Mouse (Mus musculus): ENCODE measurements around the gene Nav2.

Gene Nav2

GRCm38 (mm10) chr7:49506085-49506820, 597.7 kb downstream of the Nav2 start:
- no peak for DNase-seq (ENCODE audit: low spot score in 2 of 2)

- no peak for DNase-seq (ENCODE audit: low spot score in 2 of 2)
Observed at GRCm38 (mm10) chr7:49507943-49508506, 599.5 kb downstream of the Nav2 start.

DNA sequence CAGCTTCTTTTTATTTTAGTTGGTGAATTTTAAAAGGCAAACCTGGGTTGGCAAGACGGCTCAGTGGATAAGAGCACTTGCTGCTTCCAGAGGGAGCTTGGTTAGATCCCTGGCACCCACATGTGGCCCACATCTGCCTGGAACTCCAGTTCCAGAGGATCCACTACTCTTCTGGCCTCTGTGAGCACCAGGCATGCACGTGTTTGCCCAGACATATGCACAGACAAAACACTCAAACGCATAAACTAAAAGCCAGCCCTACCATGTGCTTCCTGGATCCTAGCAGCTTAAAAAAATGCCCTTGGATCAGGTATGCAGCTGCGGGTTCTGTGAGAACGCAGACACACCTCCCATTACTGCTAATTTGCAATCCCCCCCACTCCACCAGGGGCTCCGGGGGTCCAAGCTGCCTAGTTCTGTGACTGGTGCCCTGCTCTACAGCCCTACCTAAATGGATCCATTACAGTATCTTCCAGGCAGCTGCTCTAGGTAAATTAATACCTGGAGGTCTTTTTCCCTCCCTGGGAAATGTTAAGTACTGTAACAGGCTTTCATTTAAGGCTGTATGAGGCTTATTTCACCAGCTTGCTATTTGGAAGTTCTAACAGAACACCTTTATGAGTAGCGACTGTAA, 603.4 kb downstream of the Nav2 start:
- DNase-seq (ENCODE audit: low spot score in 2 of 2), result no peak

DNA sequence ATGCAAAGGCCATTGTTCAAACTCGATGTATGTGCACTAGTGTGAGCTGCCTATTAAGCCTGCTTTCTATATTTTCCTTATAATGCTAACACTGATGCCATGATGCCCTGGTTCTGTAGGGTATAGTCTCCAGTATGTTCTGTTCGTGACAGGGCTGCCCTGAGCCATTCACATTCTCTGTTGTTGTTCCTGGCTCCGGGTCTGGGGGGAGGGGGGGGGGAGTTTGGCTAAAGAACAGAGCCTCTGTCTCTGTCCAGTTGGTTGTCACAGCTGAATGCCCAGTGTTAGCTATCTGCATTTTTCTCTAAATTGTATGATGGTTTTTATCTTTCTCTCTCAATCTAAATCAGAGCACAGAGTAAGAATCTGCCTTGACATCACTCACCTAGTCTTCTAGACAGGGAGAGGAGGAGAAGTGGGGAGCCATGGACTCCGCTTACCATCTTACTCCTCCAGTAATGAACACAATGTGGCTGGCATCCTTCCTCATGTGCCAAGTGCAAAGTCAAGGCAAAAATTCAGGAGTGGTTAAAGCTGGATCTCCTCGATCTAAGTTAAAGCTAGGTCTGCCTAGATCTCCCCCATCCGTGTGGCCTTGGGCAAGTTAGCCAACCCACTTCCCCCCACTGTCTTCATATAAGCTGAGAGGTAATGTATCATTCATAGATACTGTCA, 605.4 kb downstream of the Nav2 start:
- DNase-seq (ENCODE audit: low spot score in 2 of 2), result no peak

DNA sequence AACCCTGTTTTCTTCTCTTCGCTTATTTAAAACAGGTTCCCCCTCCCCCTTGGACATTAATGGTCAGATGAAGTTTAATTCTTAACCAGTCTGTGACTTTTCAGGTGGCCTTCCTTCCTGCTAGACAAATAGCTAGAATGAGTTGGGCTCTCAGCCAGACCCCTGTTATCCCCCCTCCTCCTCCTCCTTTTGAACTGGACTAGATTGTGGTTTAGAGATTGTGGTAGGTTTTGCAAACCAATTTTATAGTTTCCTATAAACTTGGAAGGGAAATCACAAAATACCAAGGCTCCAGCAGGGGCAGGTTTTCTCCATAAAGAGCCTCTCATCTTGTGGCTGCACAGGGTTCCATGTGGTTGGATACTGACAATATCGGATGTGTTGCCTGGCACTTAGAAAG, 606.5 kb downstream of the Nav2 start:
- no peak for DNase-seq (ENCODE audit: low spot score in 2 of 2)

DNA sequence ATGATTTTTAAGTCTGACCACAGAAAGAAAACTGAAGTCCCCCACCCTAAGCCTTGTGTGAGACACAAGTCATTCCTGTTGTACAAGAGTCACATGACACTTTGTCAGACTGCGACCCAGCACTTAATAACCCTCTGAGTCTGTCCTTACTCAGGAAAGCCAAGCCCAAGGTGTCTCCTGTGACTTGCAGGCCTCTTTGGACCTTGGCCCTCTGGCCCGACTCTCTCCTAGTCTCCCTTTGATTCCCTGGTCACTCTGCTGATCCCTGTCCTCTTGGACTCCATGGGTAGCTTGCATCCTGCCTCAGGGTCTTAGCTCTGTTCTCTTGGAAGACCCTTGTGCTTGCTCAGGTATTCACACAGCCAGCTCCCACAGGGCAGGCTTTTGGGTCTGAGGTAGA, 612.0 kb downstream of the Nav2 start:
- no peak for DNase-seq (ENCODE audit: low spot score in 2 of 2)

GRCm38 (mm10) chr7:49521349-49521748, 612.8 kb downstream of the Nav2 start:
- no peak for DNase-seq (ENCODE audit: low spot score in 2 of 2)

- no peak for DNase-seq (ENCODE audit: low spot score in 2 of 2)
Observed at GRCm38 (mm10) chr7:49521976-49522375, 613.5 kb downstream of the Nav2 start.

DNA sequence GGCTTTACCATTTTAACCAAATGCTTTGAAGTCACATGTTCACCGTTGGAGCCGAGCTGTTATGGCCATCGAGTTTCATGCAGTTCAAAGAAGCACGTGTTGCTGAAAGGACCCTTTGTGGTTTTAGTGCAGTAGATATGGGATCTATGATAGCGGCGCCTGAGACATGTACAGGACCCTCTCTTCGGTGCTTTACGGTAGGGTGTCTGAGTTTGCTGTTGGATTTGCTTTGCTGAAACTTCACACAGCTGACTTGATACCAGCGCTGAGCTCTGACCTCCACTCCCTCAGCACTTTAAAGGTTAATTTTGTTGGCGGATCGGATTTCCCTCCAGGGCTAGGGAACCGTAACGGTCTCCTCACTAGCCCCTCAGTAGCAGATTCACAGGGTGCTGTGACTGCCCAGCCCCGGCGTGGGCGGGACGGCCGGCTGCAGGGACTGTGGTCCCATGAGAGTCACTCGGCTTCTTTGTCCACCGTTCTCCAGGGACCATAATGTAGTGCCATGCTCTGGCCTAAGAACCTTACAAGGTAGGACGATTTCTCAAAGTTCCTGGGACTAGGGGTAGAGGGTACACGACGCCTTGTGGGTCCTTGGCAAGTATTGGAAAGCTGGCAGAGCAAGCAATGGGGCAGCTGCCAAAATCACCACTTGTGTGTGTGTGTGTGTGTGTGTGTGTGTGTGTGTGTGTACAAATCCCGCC, 614.0 kb downstream of the Nav2 start:
- DNase-seq (ENCODE audit: low spot score in 2 of 2), result peak; percentile 13 to 38

DNA sequence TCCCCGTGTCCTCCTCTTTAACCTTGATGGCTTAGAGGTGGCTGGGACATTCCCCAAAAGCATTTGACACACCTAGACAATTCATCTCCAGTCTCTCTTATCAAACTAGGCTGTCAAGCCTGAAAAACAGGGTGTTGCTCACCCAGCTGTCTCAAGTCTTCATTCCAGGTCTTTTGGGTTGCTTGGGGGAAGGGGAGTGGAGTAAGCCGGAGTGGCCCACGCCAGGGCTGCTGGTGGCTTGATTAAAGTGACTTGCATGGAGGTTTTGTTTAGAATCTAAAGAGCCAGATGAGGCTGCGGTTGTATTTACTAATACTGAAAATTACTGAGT, 614.6 kb downstream of the Nav2 start:
- DNase-seq (ENCODE audit: low spot score in 2 of 2), result peak in 1 of 2 experiments; percentile 23

DNA sequence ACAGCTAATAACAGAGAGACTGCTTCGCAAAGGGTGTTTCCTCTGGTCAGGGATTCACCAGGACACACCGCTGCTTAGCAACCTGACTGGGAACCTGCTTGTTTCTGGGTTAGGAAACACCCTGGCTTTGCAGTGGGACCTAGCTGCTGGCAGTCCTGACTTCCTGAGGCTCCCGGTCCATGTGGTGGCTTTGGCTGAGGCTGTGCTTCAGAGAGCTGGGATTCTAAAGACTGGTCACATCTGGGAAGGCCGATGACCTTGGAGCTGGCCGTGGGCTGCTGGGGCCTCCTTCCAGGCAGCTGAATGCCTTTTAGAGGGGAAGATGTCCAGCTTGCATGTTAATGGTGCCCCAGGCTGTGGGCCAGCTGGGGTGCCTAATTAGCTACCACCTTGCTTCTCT, 615.2 kb downstream of the Nav2 start:
- no peak for DNase-seq (ENCODE audit: low spot score in 2 of 2)

DNA sequence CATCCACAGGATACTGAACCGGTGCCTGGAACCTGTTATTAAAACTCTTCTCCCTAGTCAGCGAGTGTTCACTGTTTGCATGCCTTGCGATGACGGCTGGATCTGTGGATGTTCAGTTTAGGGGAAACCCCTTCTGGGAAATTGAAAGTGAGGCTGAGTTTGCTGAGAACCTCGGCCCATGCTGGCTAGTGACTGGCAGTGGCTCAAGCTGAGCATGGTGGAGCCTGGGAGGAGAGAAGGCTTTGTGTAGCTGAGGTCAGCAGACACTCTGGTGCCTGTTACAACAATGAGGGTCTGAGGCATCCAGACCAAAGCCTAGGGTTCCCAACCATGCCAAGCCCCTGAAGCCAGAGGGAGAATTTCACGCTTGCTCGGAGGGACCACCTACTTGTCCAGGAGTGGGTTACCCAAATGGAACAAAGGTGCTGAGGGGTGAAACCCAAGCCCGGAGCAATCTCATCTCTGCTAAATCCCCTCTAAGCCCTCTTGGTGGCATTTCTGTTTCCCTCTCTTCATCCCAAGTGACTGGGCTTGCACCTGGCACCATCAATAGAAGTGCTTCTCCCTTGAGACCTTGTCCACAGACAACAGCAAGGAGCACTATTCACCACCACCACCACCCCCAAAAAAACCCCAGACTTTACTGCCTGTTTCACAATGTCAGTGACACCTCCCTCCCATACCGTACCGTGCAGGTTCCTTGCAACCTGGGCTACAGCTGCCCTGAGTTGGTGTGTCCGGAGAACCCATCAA, 617.0 kb downstream of the Nav2 start:
- DNase-seq (ENCODE audit: low spot score in 2 of 2), result no peak

- DNase-seq (ENCODE audit: low spot score in 2 of 2), result no peak
Observed at GRCm38 (mm10) chr7:49526101-49526499, 617.6 kb downstream of the Nav2 start.

- DNase-seq (ENCODE audit: low spot score in 2 of 2), result peak; percentile 9 to 13
Observed at GRCm38 (mm10) chr7:49527495-49527894, 619.0 kb downstream of the Nav2 start.

- DNase-seq (ENCODE audit: low spot score in 2 of 2), result no peak
Observed at GRCm38 (mm10) chr7:49527925-49528324, 619.4 kb downstream of the Nav2 start.

GRCm38 (mm10) chr7:49529498-49529897, 621.0 kb downstream of the Nav2 start:
- DNase-seq (ENCODE audit: low spot score in 2 of 2), result no peak

DNA sequence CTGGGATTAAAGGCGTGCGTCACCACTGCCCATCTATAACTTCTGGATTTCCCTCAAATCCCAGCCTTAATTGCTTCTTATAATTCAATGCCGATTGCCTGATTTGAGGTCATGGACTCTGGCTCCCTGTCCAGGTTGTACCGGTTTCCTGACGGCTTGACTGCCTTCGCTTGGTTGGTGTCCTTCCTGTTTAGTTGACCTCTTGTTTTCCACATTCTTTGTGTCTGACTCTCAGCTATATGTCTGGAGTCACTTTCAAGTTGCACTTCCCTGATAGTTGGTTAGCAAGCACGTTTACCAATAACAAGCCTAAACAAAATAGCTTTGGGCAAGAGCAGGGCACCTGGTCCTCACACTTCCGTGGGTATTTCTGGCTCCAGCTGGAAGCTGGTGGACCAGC, 625.1 kb downstream of the Nav2 start:
- DNase-seq (ENCODE audit: low spot score in 2 of 2), result no peak

DNA sequence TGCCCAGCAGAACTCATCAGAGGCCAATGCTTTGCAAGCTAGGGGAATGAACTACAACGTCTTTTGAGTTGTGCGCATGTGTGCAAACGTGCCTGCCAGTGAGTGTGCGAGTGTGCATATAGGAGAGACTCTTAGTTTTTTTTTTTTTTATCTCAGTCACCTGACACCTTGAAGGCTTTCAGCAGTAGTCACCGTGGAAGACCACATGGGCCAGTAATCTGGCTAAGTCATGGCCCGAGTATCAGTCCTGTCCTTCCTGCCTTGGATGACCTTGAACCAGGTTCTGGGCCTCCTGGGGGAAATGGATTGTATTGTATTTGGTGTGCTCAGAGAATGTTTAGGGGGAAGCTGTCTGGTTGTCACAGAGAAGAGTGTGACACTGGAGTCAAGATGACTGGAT, 625.7 kb downstream of the Nav2 start:
- DNase-seq (ENCODE audit: low spot score in 2 of 2), result no peak

GRCm38 (mm10) chr7:49538360-49538759, 629.8 kb downstream of the Nav2 start:
- no peak for DNase-seq (ENCODE audit: low spot score in 2 of 2)

DNA sequence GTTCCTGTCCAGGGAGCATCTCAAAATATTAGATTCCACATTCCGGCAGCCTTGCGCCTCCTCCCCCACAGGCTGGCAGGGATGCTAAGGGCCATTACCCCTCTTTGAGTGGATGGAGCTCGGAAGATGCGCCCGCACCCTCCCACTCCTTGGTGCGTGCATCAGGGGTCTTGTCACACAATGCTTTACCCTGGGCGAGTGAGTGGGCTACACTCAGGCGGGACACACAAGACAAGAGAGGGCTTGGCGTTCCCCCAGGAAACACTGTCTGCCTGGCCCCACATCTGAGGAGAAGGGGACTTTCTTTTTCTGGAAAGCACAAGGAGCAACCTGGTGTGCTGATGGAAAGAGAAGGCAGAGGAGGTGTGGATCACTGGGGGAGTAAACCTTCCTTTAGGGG, 631.7 kb downstream of the Nav2 start:
- DNase-seq (ENCODE audit: low spot score in 2 of 2), result no peak

GRCm38 (mm10) chr7:49542135-49542534, 633.6 kb downstream of the Nav2 start:
- no peak for DNase-seq (ENCODE audit: low spot score in 2 of 2)

Measured in urinary bladder, postnatal 36 days (tissue).